Mouse (Mus musculus) large intestine, adult 2 months (tissue): ENCODE data around the gene Rgl2. TPM values are rescaled to one million over a fixed set of nuclear protein-coding genes. Genes with fewer than 3 reads are reported as not detected.

Source experiments
- DNase-seq: peaks from one replicate; pipeline ENCODE4 v3.0.0-alpha.2; 2012; ENCODE audit warnings: low read depth, low spot score
- WGBS: fragments of 180-500 bp; shearing (Covaris S2); methylation state at CpG from one replicate; pipeline ENCODE4 v1.1.7; 2018; 5-methylcytosine and 5-hydroxymethylcytosine counted together
- polyA plus RNA-seq: library from polyadenylated mRNA; depleted of rRNA; stranded (reverse); fragments of >200 nt; gene quantifications from 2 replicates; pipeline ENCODE4 v1.2.3, GENCODE M21; 2012

Gene Rgl2
- polyA plus RNA-seq, 1 experiment = 46.1 TPM

DNA sequence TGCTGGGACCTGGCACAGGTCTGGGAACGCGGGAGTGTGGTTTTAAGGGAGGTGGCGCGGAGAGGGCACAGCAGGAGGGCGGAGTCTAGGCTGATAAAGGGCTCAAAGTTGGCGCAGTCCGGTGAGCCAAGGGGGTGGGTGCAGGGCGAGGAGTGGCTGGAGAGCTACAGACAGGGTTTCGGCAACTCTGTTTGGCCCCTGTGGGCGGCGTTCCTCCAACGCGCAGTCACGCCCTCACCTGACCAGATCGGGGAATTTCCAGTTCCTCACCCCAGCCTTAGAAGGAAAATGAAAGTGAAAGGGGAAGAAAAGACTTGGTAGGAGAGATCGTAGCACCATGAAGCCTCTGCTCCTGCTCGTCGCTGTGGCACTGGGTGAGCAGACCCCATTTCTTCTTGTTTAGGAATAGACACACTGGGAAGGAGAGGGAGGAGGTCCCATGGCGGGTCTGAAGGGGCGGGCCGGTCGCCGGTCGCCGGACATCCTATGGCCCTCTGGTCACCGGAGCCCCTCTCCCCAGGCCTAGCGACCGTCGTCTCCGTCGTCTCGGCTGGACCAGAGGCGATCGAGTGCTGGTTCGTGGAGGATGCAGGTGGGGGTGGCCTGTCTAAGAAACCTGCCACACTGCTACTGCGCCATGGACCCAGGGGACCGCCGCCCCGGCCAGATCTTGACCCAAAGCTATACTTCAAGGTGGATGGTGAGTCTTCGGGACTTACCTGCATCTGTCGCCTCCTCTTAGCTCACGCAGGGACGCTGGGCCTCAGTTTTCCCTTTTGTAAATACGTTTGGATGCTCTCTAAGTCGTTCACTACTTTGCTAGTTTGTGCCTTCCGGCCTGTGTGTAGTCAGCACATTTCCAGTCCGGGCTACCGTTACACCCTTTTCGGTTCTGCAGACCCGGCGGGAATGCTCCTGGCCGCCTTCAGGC is 9.7 kb upstream of the Rgl2 start:
- under 1% methylated on average over 52 of the region's 52 CpGs for WGBS

GRCm38 (mm10) chr17:33920282-33921097 is 8.9 kb upstream of the Rgl2 start:
- peak; percentile 91 for DNase-seq
- under 1% methylated on average over 36 of the region's 36 CpGs for WGBS

More for the DNA sequence above, 9.7 kb upstream of the Rgl2 start:
- peak; percentile 85 for DNase-seq

- no peak for DNase-seq
- 89% methylated on average over 7 of the region's 7 CpGs for WGBS
Measured at GRCm38 (mm10) chr17:33921361-33921760, 8.0 kb upstream of the Rgl2 start.

DNA sequence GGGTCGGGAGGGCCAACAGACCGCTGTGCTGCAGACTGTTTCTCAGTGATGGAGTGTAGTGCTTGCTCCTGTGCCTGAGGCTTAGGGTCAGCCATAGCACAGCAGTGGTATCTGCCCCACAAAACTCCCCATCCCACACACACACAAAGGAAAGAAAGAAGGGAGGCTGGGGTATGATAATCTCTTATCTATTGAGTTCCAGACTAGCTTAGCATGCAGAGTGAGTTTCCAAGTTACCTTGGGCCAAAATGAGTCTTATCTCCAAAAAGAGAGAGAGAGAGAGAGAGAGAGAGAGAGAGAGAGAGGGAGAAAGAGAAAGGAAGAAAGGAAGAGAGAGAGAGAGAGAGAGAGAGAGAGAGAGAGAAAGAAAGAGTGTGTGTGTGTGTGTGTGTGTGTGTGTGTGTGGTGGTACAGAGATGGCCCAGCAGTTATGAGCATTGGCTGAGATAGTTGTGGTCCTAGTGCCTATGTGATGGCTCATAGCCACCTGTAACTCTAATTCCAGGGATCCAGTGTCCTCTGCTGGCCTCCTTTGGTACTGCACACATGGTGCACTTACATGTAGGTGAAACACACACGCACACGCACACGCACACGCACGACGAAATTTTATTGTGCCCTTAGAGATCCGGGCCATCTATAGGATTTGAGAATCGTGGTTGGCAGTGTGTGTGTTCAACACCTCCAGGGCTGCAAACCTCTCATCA is 4.6 kb upstream of the Rgl2 start:
- DNase-seq = no peak
- 90% methylated on average over 10 of the region's 10 CpGs for WGBS

GRCm38 (mm10) chr17:33925406-33926116 is 3.8 kb upstream of the Rgl2 start:
- DNase-seq = no peak
- 89% methylated on average over 21 of the region's 21 CpGs for WGBS

- WGBS = 78% methylated on average over 17 of the region's 17 CpGs
- no peak for DNase-seq
Measured at GRCm38 (mm10) chr17:33926207-33926932, 3.0 kb upstream of the Rgl2 start.

DNA sequence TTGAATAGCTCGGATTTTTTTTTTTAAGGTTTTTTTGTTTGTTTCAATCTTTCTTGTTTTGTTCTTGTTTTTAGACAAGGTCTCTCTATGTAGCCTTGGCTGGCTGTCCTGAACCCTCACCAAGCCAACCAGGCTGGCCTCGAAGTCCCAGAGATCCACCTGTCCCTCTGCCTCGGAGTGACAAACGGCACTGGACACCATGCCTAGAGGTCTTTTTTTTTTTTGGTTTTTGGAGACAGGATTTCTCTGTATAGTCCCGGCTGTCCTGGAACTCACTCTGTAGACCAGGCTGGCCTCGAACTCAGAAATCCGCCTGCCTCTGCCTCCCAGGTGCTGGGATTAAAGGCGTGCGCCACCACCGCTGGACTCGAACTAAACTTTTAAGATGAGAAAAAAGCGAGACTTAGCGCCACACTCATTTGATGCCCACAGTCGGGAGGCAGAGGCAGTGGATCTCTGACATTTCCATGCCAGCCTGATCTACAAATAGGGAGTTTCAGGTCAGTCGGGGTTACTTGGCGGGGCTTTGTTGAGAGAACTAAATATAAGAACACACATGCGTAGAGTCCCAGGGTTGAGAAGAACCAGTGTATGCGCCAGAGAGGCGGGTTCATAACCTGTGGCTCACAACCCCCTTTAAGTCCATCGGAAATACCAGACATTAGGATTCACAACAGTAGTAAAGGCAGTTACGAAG is 944 bp upstream of the Rgl2 start:
- no peak for DNase-seq
- 59% methylated on average over 21 of the region's 21 CpGs for WGBS

DNA sequence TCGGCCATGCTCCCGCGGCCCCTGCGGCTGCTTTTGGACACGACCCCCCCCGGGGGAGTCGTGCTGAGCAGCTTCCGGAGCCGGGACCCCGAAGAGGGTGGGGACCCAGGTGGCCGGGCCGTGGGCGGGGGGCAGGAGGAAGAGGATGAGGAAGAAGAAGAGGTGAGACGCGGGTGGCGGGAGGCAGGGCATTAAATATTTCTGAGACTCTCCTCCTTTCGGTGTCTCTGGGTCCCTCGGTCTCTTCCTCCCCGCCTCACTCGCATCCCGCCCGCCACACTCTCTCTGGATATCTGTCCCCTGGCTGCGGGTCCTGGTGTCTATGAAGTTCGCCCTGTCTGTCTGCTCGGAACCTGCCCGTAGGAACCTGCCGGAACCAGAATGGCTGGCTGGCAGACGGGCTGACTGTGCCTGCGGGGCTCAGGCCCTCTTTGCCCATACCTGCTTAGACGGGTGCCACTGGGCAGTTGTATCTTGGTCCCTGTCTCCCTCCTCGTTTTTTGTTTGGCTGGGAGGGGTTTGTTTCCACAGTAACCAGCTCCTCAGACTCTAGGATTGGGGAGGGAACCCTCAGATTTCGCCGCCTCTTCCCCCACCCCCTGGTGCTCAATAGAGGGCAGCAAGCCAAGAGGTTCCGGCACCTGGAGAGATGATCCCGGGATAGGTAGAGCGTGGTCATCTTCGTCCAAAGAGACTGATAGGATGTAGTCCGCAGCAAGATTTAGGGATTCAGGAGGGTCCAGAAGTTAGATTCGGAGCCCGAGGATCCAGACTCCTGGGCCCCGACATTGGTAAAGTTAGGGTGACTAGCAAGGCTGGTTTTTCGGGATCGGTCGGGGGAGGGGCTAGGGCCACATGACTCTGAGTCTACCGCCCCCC is 1.2 kb downstream of the Rgl2 start:
- under 1% methylated on average over 45 of the region's 45 CpGs for WGBS
- peak; percentile 62 for DNase-seq

GRCm38 (mm10) chr17:33931159-33931866 is 2.0 kb downstream of the Rgl2 start:
- 67% methylated on average over 18 of the region's 18 CpGs for WGBS

DNA sequence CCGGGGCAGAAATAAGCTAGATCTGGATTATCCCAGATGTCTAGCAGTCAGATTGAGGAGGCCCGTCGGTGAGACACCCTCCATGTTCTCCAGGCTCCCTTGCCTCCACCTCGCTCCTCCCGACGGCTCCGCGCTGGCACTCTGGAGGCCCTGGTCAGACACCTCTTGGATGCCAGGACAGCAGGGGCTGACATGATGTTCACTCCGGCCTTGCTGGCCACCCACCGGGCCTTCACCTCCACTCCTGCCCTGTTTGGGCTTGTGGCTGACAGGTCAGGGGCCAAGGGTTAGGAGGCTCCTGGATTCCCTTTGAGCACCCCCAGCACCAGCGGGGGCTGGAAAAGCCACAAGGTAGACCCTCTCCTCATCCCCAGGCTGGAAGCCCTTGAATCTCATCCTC is 2.6 kb downstream of the Rgl2 start:
- 91% methylated on average over 11 of the region's 11 CpGs for WGBS

More at GRCm38 (mm10) chr17:33931159-33931866, 2.0 kb downstream of the Rgl2 start:
- DNase-seq = no peak

DNA sequence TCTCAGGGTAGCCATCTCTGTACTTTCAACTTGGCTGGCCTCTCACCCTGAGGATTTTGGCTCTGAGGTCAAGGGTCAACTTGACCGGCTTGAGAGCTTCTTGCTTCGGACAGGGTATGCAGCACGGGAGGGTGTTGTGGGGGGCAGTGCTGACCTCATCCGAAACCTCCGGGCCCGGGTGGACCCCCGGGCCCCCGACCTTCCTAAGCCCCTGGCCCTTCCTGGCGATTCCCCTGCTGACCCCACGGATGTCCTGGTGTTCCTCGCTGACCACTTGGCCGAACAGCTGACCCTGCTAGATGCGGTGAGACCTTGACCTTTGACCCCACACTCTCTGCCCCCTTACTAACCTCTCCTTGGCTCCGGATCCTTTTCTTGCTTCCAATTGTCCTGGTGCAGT is 3.1 kb downstream of the Rgl2 start:
- WGBS = 91% methylated on average over 14 of the region's 14 CpGs

More for the DNA sequence above, 2.6 kb downstream of the Rgl2 start:
- DNase-seq = no peak

DNA sequence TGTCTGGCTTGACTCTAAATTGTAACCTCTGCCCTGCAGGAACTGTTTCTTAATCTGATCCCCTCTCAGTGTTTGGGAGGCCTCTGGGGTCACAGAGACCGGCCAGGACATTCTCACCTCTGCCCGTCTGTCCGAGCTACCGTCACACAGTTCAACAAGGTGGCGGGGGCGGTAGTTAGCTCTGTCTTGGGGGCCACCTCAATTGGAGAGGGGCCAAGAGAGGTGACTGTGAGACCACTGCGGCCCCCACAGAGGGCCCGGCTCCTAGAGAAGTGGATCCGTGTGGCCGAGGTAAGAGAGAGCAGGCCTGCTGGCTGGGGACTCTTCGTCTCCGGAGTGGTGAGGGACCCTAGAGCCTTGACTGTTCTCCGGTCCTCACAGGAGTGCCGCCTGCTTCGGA is 3.6 kb downstream of the Rgl2 start:
- no peak for DNase-seq
- 96% methylated on average over 15 of the region's 15 CpGs for WGBS

More for the DNA sequence above, 3.1 kb downstream of the Rgl2 start:
- no peak for DNase-seq

GRCm38 (mm10) chr17:33935422-33936055 is 6.2 kb downstream of the Rgl2 start:
- no peak for DNase-seq
- WGBS = 89% methylated on average over 21 of the region's 21 CpGs

- WGBS = 86% methylated on average over 15 of the region's 15 CpGs
- DNase-seq = no peak
Measured at GRCm38 (mm10) chr17:33936993-33937392, 7.7 kb downstream of the Rgl2 start.

DNA sequence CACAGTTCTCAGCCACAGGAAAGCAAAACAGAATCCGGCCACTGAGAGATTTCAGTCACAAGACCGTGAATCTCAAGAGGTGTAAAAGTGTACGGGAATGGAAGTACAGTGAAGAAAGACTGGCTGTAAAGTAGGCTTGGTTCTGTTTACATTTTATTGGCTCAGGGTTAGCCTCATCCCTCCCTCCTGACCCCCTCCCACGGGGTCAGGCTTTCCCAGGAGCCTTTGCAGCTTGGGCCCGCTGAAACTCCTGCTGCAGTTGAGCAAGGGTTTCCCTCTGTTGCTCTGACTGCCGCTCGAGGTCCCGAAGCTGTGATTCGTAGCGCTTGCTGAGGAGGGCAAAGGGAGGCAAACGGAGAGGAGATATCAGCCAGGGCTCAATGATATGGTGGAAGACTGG is 9.4 kb downstream of the Rgl2 start:
- no peak for DNase-seq
- 55% methylated on average over 11 of the region's 11 CpGs for WGBS

DNA sequence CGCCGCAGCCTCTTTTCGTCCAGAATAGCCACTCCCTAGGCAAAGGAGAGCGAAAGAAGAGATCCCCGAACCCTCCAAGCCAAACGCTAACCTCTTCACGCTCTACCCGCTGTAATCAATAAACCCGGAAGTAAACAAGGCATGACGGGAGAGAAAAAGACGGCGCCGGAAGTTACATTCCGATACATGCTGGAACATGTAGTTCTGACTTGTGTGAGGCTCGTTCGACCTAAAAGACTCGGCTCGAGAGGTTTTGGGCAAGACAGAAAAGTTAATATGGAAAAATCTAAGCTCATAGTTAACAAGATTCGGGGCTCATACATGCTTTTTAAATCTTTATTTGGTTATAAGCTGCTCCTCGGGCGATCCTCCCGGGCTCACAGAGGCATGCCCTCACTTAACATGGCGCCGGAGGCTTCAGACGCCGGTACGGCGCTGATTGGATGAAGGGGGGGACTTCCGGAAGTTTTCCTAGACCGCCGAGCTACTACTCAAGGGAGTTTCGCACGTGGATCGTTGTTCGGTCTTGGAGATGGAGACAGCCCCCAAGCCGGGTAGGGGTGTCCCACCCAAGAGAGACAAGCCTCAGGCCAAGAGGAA is 11.0 kb downstream of the Rgl2 start, which contains the start of the genes Pfdn6 and Wdr46:
Pfdn6 (minus strand) TSS at position 138 of the 600 bp plus-strand sequence.
Wdr46 (plus strand) TSS at position 455 of the 600 bp plus-strand sequence.
- under 1% methylated on average over 36 of the region's 36 CpGs for WGBS
- peak; percentile 85 for DNase-seq
